Mouse (Mus musculus) forebrain, embryonic 11.5 days (tissue): ENCODE data around the gene Hba-a1. TPM values are rescaled to one million over a fixed set of nuclear protein-coding genes. Genes with fewer than 3 reads are reported as not detected.
A peak's percentile ranks its signal among the peaks of the same experiment; 100 is the strongest.
"Not testable (repeated sequence)": the region's sequence is repeated elsewhere in the genome, so short reads cannot be mapped to it uniquely, and the experiment has no call there.

Source experiments
- ATAC-seq: fragments of 200-750 bp; cut with Nextera tagmentation; replicated peaks from 2 replicates; pipeline ENCODE4 v1.8.0; 2017; ENCODE audit warnings: moderate TSS enrichment; ENCODE audit not compliant: low FRiP score
- DNase-seq: peaks from one replicate; pipeline ENCODE4 v3.0.0-alpha.2; 2017; ENCODE audit warnings: low spot score
- H3K27ac ChIP-seq: fragments of 300-500 bp; sonication (generic); 2 replicates; pipeline ENCODE4 v1.5.1; 2014; ENCODE audit warnings: low read depth, low read length
- H3K27me3 ChIP-seq: fragments of 300-500 bp; sonication (generic); 2 replicates; pipeline ENCODE4 v1.6.1; 2014; ENCODE audit warnings: mild to moderate bottlenecking, low read length, mixed read lengths; ENCODE audit not compliant: control insufficient read depth, insufficient read depth
- H3K36me3 ChIP-seq: fragments of 300-500 bp; sonication (generic); 2 replicates; pipeline ENCODE4 v1.6.1; 2014; ENCODE audit warnings: mild to moderate bottlenecking, low read length, moderate library complexity, mixed read lengths; ENCODE audit not compliant: control insufficient read depth, insufficient read depth
- H3K4me1 ChIP-seq: fragments of 300-500 bp; sonication (generic); replicated peaks from 2 replicates; pipeline ENCODE4 v1.6.1; 2014; ENCODE audit warnings: low read length, mixed read lengths; ENCODE audit not compliant: control insufficient read depth, insufficient read depth
- H3K4me2 ChIP-seq: fragments of 300-500 bp; sonication (generic); 2 replicates; pipeline ENCODE4 v1.6.1; 2014; ENCODE audit warnings: low read depth, mild to moderate bottlenecking, low read length, moderate library complexity, mixed read lengths; ENCODE audit not compliant: severe bottlenecking
- H3K4me3 ChIP-seq: fragments of 300-500 bp; sonication (generic); 2 replicates; pipeline ENCODE4 v1.5.1; 2014; ENCODE audit warnings: low read depth, low read length
- H3K9ac ChIP-seq: fragments of 300-500 bp; sonication (generic); 2 replicates; pipeline ENCODE4 v1.6.1; 2014; ENCODE audit warnings: low read length
- H3K9me3 ChIP-seq: fragments of 300-500 bp; sonication (generic); 2 replicates; pipeline ENCODE4 v1.6.1; 2016; ENCODE audit warnings: low read length, mixed read lengths; ENCODE audit not compliant: control insufficient read depth
- WGBS: fragments of 180-500 bp; shearing (Covaris S2); extraction: QIAGEN DNeasy Blood & Tissue Kit; methylation state at CpG from one replicate; pipeline ENCODE4 v1.1.7; 2014; 5-methylcytosine and 5-hydroxymethylcytosine counted together
- polyA plus RNA-seq: library from polyadenylated mRNA; unstranded; fragments of >200 nt; fragmentation: Nextera tagmentation; extraction: Ambion mirVana; gene quantifications from 2 replicates; pipeline ENCODE4 v1.2.1, GENCODE M21; 2014

Gene Hba-a1
- polyA plus RNA-seq, 1 experiment from 2014 or later = 3,025 TPM

GRCm38 (mm10) chr11:32296203-32296602 lies 12.9 kb downstream of the Hba-a1 start, which contains the start of gene Hba-a2:
Hba-a2 (plus strand) TSS chr11:32296489.
- H3K9me3 ChIP-seq, DNase-seq, H3K4me3 ChIP-seq, H3K27ac ChIP-seq, H3K4me1 ChIP-seq, ATAC-seq, H3K9ac ChIP-seq, H3K36me3 ChIP-seq, H3K27me3 ChIP-seq, H3K4me2 ChIP-seq: not testable (repeated sequence)
- no CpG with 5 or more reads among the region's 4 CpGs for WGBS

GRCm38 (mm10) chr11:32297417-32297816 lies 14.1 kb downstream of the Hba-a1 start:
- not testable (repeated sequence) for DNase-seq, H3K27ac ChIP-seq, H3K4me3 ChIP-seq, H3K27me3 ChIP-seq, H3K4me2 ChIP-seq, H3K4me1 ChIP-seq, ATAC-seq, H3K36me3 ChIP-seq, H3K9me3 ChIP-seq, H3K9ac ChIP-seq
- WGBS = 39% methylated on average over 2 of the region's 2 CpGs

- Histone ChIP-seq H3K9ac (no peak overlapping the region), H3K4me2 (no peak overlapping the region), H3K4me1 (no peaks in the 10 kb centered on the region), H3K4me3 (no peak overlapping the region), H3K36me3 (no peaks in the 10 kb centered on the region), H3K27me3 (no peaks in the 10 kb centered on the region; the same call in 1 of the 2 replicates), H3K27ac (no peak overlapping the region), H3K9me3 (no peaks in the 10 kb centered on the region)
- no peak for ATAC-seq
- DNase-seq = no peak
- 92% methylated on average over 1 of the region's 1 CpGs for WGBS
Observed at GRCm38 (mm10) chr11:32297866-32298531, 14.7 kb downstream of the Hba-a1 start.

GRCm38 (mm10) chr11:32298532-32298918 lies 15.2 kb downstream of the Hba-a1 start:
- no peak for ATAC-seq
- no peaks in the 10 kb centered on the region for H3K4me1 ChIP-seq
- 94% methylated on average over 2 of the region's 2 CpGs for WGBS
- H3K4me3 ChIP-seq = no peak overlapping the region
- no peak for DNase-seq
- H3K9me3 ChIP-seq = no peaks in the 10 kb centered on the region
- H3K27ac ChIP-seq = no peak overlapping the region
- H3K36me3 ChIP-seq = no peaks in the 10 kb centered on the region
- no peak overlapping the region for H3K4me2 ChIP-seq
- no peaks in the 10 kb centered on the region; the same call in 1 of the 2 replicates for H3K27me3 ChIP-seq
- no peak overlapping the region for H3K9ac ChIP-seq

GRCm38 (mm10) chr11:32299865-32300264 lies 16.6 kb downstream of the Hba-a1 start, which contains the start of gene Hbq1a:
Hbq1a (plus strand) TSS chr11:32300069.
- H3K27ac ChIP-seq, H3K4me1 ChIP-seq, H3K9ac ChIP-seq, H3K4me3 ChIP-seq, H3K36me3 ChIP-seq, H3K9me3 ChIP-seq, ATAC-seq, H3K27me3 ChIP-seq: not testable (repeated sequence)
- DNase-seq = peak; percentile 75
- H3K4me2 ChIP-seq = peak within 1 kb of the TSS; percentile 41
- 6% methylated on average over 16 of the region's 16 CpGs for WGBS

- Histone ChIP-seq H3K27ac (no peak overlapping the region), H3K4me2 (peak overlapping the region; percentile 41), H3K27me3 (no peaks in the 10 kb centered on the region; the same call in 1 of the 2 replicates), H3K9me3 (no peaks in the 10 kb centered on the region), H3K4me1 (no peaks in the 10 kb centered on the region), H3K4me3 (no peak overlapping the region), H3K36me3 (no peaks in the 10 kb centered on the region), H3K9ac (no peak overlapping the region)
- 63% methylated on average over 14 of the region's 17 CpGs for WGBS
- ATAC-seq (no peak), DNase-seq (no peak)
Observed at GRCm38 (mm10) chr11:32300279-32301267, 17.3 kb downstream of the Hba-a1 start.

GRCm38 (mm10) chr11:32301506-32301905 lies 18.2 kb downstream of the Hba-a1 start:
- ATAC-seq = no peak
- no peaks in the 10 kb centered on the region for H3K9me3 ChIP-seq
- H3K27me3 ChIP-seq = no peaks in the 10 kb centered on the region; the same call in 1 of the 2 replicates

GRCm38 (mm10) chr11:32302824-32303419 lies 19.6 kb downstream of the Hba-a1 start:
- WGBS = 49% methylated on average over 2 of the region's 2 CpGs
- H3K9ac ChIP-seq = no peak overlapping the region
- H3K9me3 ChIP-seq = no peaks in the 10 kb centered on the region
- no peak overlapping the region for H3K27ac ChIP-seq
- ATAC-seq (no peak), DNase-seq (no peak)
- H3K4me1 ChIP-seq = no peaks in the 10 kb centered on the region
- H3K27me3 ChIP-seq = no peaks in the 10 kb centered on the region; the same call in 1 of the 2 replicates
- no peaks in the 10 kb centered on the region for H3K36me3 ChIP-seq
- H3K4me2 ChIP-seq = no peak overlapping the region
- H3K4me3 ChIP-seq = no peak overlapping the region

More at GRCm38 (mm10) chr11:32301506-32301905, 18.2 kb downstream of the Hba-a1 start:
- H3K4me1 ChIP-seq = no peaks in the 10 kb centered on the region
- DNase-seq = no peak
- no peak overlapping the region for H3K4me3 ChIP-seq
- no peak overlapping the region for H3K27ac ChIP-seq
- no peak overlapping the region for H3K9ac ChIP-seq
- no peaks in the 10 kb centered on the region for H3K36me3 ChIP-seq
- 60% methylated on average over 1 of the region's 1 CpGs for WGBS
- no peak overlapping the region for H3K4me2 ChIP-seq
